Mouse (Mus musculus): ENCODE results near the gene Med21. TPM values are rescaled to one million over a fixed set of nuclear protein-coding genes. Genes with fewer than 3 reads are reported as not detected.

The Med21 gene
- polyA plus RNA-seq (2016; fragmentation: Nextera tagmentation; extraction: Ambion mirVana): 130 and 143 TPM in 2 replicates

GRCm38 (mm10) chr6:146642276-146643183, at the start of gene Med21, which contains the start of gene Tm7sf3:
Gene Med21 (plus strand): TSS chr6:146642547.
Gene Tm7sf3 (minus strand): TSS chr6:146642824.
- H3K4me2 ChIP-seq (replicated peaks): peak within 1 kb of the TSS; percentile 76
- peak within 1 kb of the TSS; percentile 89 for H3K9ac ChIP-seq
- peaks cover 5% of the 10 kb centered on the region; the same call in 1 of the 2 replicates for H3K4me1 ChIP-seq
- H3K9me3 ChIP-seq: no peaks in the 10 kb centered on the region
- peak within 1 kb of the TSS; percentile 82 for H3K27ac ChIP-seq
- H3K4me3 ChIP-seq: peak within 1 kb of the TSS; percentile 78
- 1% methylated on average over 60 of the region's 60 CpGs for WGBS
- H3K36me3 ChIP-seq: no peaks in the 10 kb centered on the region
- peak; percentile 93 for ATAC-seq (ENCODE audit: insufficient number of reproducible peaks, insufficient read depth, low FRiP score, low TSS enrichment)
- no peaks in the 10 kb centered on the region for H3K27me3 ChIP-seq

- peaks cover 74% of the 10 kb centered on the region for H3K36me3 ChIP-seq
- no peaks in the 10 kb centered on the region for H3K4me1 ChIP-seq
- no peak overlapping the region for H3K9ac ChIP-seq
- H3K27ac ChIP-seq: no peak overlapping the region
- no peaks in the 10 kb centered on the region for H3K9me3 ChIP-seq
- 89% methylated on average over 4 of the region's 4 CpGs for WGBS
- no peak overlapping the region for H3K4me3 ChIP-seq
- no peak for ATAC-seq (ENCODE audit: insufficient number of reproducible peaks, insufficient read depth, low FRiP score, low TSS enrichment)
- no peak overlapping the region for H3K4me2 ChIP-seq (replicated peaks)
- no peaks in the 10 kb centered on the region for H3K27me3 ChIP-seq
Observed at GRCm38 (mm10) chr6:146602601-146603000, 39.7 kb upstream of the Med21 start.

- no peaks in the 10 kb centered on the region for H3K4me1 ChIP-seq
- H3K27me3 ChIP-seq: no peaks in the 10 kb centered on the region
- 86% methylated on average over 10 of the region's 10 CpGs for WGBS
- no peaks in the 10 kb centered on the region for H3K9me3 ChIP-seq
- H3K27ac ChIP-seq: no peak overlapping the region
- H3K4me2 ChIP-seq (replicated peaks): no peak overlapping the region
- H3K9ac ChIP-seq: no peak overlapping the region
- ATAC-seq (ENCODE audit: insufficient number of reproducible peaks, insufficient read depth, low FRiP score, low TSS enrichment): no peak
- no peak overlapping the region for H3K4me3 ChIP-seq
- peaks cover 79% of the 10 kb centered on the region for H3K36me3 ChIP-seq
Observed at GRCm38 (mm10) chr6:146603651-146604050, 38.7 kb upstream of the Med21 start.

GRCm38 (mm10) chr6:146611385-146611784, 31.0 kb upstream of the Med21 start:
- H3K4me1 ChIP-seq: no peaks in the 10 kb centered on the region
- H3K9me3 ChIP-seq: no peaks in the 10 kb centered on the region
- no peaks in the 10 kb centered on the region for H3K27me3 ChIP-seq
- WGBS: 92% methylated on average over 6 of the region's 6 CpGs
- H3K4me2 ChIP-seq (replicated peaks): no peak overlapping the region
- H3K36me3 ChIP-seq: peaks cover 66% of the 10 kb centered on the region
- H3K4me3 ChIP-seq: no peak overlapping the region
- ATAC-seq (ENCODE audit: insufficient number of reproducible peaks, insufficient read depth, low FRiP score, low TSS enrichment): no peak
- H3K9ac ChIP-seq: no peak overlapping the region
- no peak overlapping the region for H3K27ac ChIP-seq

- Histone ChIP-seq H3K4me3 (no peak overlapping the region), H3K27ac (no peak overlapping the region), H3K9me3 (no peaks in the 10 kb centered on the region), H3K4me1 (no peaks in the 10 kb centered on the region), H3K4me2 (replicated peaks) (no peak overlapping the region), H3K9ac (no peak overlapping the region), H3K27me3 (no peaks in the 10 kb centered on the region), H3K36me3 (peaks cover 66% of the 10 kb centered on the region)
- ATAC-seq (ENCODE audit: insufficient number of reproducible peaks, insufficient read depth, low FRiP score, low TSS enrichment): no peak
- 91% methylated on average over 7 of the region's 7 CpGs for WGBS
Observed at GRCm38 (mm10) chr6:146611897-146612296, 30.4 kb upstream of the Med21 start.

- peaks cover 69% of the 10 kb centered on the region for H3K36me3 ChIP-seq
- WGBS: 91% methylated on average over 5 of the region's 5 CpGs
- ATAC-seq (ENCODE audit: insufficient number of reproducible peaks, insufficient read depth, low FRiP score, low TSS enrichment): no peak
Observed at GRCm38 (mm10) chr6:146612736-146613135, 29.6 kb upstream of the Med21 start.

GRCm38 (mm10) chr6:146613907-146614306, 28.4 kb upstream of the Med21 start:
- H3K27me3 ChIP-seq: no peaks in the 10 kb centered on the region
- no peaks in the 10 kb centered on the region for H3K4me1 ChIP-seq
- peaks cover 72% of the 10 kb centered on the region for H3K36me3 ChIP-seq
- no peak overlapping the region for H3K4me2 ChIP-seq (replicated peaks)
- 89% methylated on average over 5 of the region's 5 CpGs for WGBS
- ATAC-seq (ENCODE audit: insufficient number of reproducible peaks, insufficient read depth, low FRiP score, low TSS enrichment): no peak
- no peak overlapping the region for H3K27ac ChIP-seq
- H3K9me3 ChIP-seq: no peaks in the 10 kb centered on the region
- no peak overlapping the region for H3K9ac ChIP-seq
- H3K4me3 ChIP-seq: no peak overlapping the region

More at GRCm38 (mm10) chr6:146612736-146613135, 29.6 kb upstream of the Med21 start:
- Histone ChIP-seq H3K4me3 (no peak overlapping the region), H3K4me1 (no peaks in the 10 kb centered on the region), H3K27me3 (no peaks in the 10 kb centered on the region), H3K9ac (no peak overlapping the region), H3K4me2 (replicated peaks) (no peak overlapping the region), H3K27ac (no peak overlapping the region), H3K9me3 (no peaks in the 10 kb centered on the region)

GRCm38 (mm10) chr6:146614541-146614940, 27.8 kb upstream of the Med21 start:
- Histone ChIP-seq H3K4me2 (replicated peaks) (no peak overlapping the region), H3K27me3 (no peaks in the 10 kb centered on the region), H3K4me1 (no peaks in the 10 kb centered on the region), H3K9ac (no peak overlapping the region), H3K27ac (no peak overlapping the region), H3K36me3 (peaks cover 71% of the 10 kb centered on the region), H3K9me3 (no peaks in the 10 kb centered on the region), H3K4me3 (no peak overlapping the region)
- ATAC-seq (ENCODE audit: insufficient number of reproducible peaks, insufficient read depth, low FRiP score, low TSS enrichment): no peak
- 88% methylated on average over 5 of the region's 5 CpGs for WGBS

- Histone ChIP-seq H3K4me2 (replicated peaks) (no peak overlapping the region), H3K36me3 (peaks cover 64% of the 10 kb centered on the region), H3K4me3 (no peak overlapping the region), H3K4me1 (no peaks in the 10 kb centered on the region), H3K9me3 (no peaks in the 10 kb centered on the region), H3K27me3 (no peaks in the 10 kb centered on the region), H3K9ac (no peak overlapping the region), H3K27ac (no peak overlapping the region)
- WGBS: 89% methylated on average over 8 of the region's 8 CpGs
- ATAC-seq (ENCODE audit: insufficient number of reproducible peaks, insufficient read depth, low FRiP score, low TSS enrichment): no peak
Observed at GRCm38 (mm10) chr6:146615891-146616290, 26.5 kb upstream of the Med21 start.

GRCm38 (mm10) chr6:146616670-146617069, 25.7 kb upstream of the Med21 start:
- Histone ChIP-seq H3K27ac (no peak overlapping the region), H3K9ac (no peak overlapping the region), H3K9me3 (no peaks in the 10 kb centered on the region), H3K4me1 (no peaks in the 10 kb centered on the region), H3K27me3 (no peaks in the 10 kb centered on the region), H3K4me3 (no peak overlapping the region), H3K36me3 (peaks cover 64% of the 10 kb centered on the region), H3K4me2 (replicated peaks) (no peak overlapping the region)
- no peak for ATAC-seq (ENCODE audit: insufficient number of reproducible peaks, insufficient read depth, low FRiP score, low TSS enrichment)
- 92% methylated on average over 2 of the region's 2 CpGs for WGBS

- Histone ChIP-seq H3K4me3 (no peak overlapping the region), H3K27me3 (no peaks in the 10 kb centered on the region), H3K36me3 (peaks cover 14% of the 10 kb centered on the region; the same call in 1 of the 2 replicates), H3K27ac (no peak overlapping the region), H3K9ac (no peak overlapping the region), H3K4me1 (peaks cover 11% of the 10 kb centered on the region), H3K9me3 (no peaks in the 10 kb centered on the region), H3K4me2 (replicated peaks) (no peak overlapping the region)
- ATAC-seq (ENCODE audit: insufficient number of reproducible peaks, insufficient read depth, low FRiP score, low TSS enrichment): no peak
- WGBS: 73% methylated on average over 3 of the region's 3 CpGs
Observed at GRCm38 (mm10) chr6:146628123-146628522, 14.2 kb upstream of the Med21 start.

Measured in embryonic facial prominence, embryonic 12.5 days (tissue).